Mouse (Mus musculus): ENCODE data around the gene Pnmt. TPM values are rescaled to one million over a fixed set of nuclear protein-coding genes. Genes with fewer than 3 reads are reported as not detected.
"Not testable (repeated sequence)": the region's sequence is repeated elsewhere in the genome, so short reads cannot be mapped to it uniquely, and the experiment has no call there.

Gene Pnmt
- total RNA-seq, 2 experiments from 2014 or later = 0.76 to 1.6 TPM

DNA sequence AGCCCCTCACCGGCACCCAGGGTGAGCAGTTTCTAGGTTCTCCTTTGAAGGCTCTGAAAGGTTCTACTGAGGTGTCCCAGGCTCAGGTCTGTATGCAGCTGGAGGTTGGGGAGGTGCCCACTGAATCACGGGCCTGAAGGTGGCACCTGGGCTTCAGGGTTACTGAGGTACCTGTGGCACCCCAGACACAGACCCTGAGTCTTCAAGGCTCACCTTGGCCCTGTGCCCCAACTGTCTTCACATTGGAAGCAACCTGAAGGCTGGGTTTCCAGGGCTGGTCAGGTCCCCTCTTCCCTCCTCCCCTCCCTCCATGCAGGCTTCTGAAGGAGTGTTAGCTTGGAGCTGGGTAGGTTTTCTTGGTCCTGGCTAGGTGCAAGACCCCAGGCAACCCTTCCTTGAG lies 4.6 kb upstream of the Pnmt start:
- DNase-seq = no peak
- intact Hi-C loops (cut with DNase I) = no loop called here

DNA sequence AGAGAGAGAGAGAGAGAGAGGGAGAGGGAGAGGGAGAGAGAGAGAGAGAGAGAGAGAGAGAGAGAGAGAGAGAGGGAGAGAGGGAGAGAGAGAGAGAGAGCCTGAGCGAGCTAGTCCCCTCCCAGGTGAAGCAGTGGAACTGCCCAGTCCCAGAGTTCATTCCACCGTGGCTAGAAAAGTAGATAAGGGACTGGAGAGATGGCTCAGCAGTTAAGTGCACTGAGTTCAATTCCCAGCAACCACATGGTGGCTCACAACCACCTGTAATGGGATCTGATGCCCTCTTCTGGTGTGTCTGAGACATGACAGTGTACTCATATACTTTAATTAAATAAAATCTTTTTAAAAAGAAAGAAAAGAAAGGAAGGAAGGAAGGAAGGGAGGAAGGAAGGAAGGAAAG lies 3.8 kb upstream of the Pnmt start:
- DNase-seq; intact Hi-C loops (cut with DNase I): not testable (repeated sequence)

- DNase-seq = peak in 1 of 2 experiments; percentile 65
- intact Hi-C loops (cut with DNase I) = no loop called here
Measured at GRCm38 (mm10) chr11:98383261-98384030, 2.8 kb upstream of the Pnmt start, which contains the start of gene Tcap. Tcap (plus strand) TSS chr11:98383811.

- intact Hi-C loops (cut with DNase I) = no loop called here
- DNase-seq = no peak
Measured at GRCm38 (mm10) chr11:98384216-98384615, 2.0 kb upstream of the Pnmt start.

DNA sequence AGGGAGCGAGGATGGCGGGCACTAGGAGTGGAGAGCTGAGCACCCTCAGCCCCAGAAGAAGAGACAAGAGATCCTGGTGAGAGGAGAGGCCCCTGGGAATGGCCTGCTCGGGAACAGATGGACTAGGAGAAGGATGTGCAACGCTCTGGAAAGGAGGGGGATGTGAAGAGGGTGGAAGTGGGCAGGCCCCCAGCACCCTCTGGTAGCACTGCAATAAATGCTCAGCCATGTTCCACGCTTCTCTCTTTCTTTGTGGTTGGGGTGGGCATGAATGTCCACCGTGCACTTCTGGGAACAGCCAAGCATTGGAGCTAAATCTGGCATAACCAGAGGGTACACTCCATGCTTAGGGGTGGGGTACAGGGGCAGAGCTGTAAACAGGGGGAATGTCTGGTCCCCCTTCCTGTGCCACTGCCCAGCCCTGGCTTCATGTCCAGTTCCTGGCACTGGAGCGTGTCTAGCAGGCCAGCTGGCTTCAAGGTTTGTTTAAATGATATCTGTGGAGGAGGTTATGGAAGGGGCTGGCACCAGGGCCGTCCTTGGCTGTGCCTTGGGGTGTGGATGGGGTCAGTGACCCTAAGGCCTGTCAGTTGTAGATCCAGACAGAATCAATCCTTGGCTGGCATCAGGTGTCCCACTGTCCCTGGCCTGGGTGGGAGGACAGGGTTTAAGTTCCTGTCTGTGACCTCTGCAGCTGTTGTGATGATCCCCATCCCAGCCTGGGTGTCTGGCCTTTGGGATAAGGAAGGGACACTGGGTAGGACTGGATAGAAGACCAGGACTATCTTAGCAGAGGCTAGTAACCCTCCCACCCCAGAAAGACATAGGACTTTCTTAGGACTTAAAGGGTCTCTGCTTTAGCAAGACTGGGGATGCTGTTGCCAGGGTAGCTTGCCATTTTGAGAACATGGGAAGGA lies 1.3 kb upstream of the Pnmt start:
- intact Hi-C loops (cut with DNase I) = no loop called here
- DNase-seq = peak in 1 of 2 experiments; percentile 57

- no peak for DNase-seq
- intact Hi-C loops (cut with DNase I) = no loop called here
Measured at GRCm38 (mm10) chr11:98386596-98386995, 346 bp downstream of the Pnmt start.

GRCm38 (mm10) chr11:98387056-98387577 lies 867 bp downstream of the Pnmt start:
- intact Hi-C loops (cut with DNase I) = no loop called here
- DNase-seq = no peak

DNA sequence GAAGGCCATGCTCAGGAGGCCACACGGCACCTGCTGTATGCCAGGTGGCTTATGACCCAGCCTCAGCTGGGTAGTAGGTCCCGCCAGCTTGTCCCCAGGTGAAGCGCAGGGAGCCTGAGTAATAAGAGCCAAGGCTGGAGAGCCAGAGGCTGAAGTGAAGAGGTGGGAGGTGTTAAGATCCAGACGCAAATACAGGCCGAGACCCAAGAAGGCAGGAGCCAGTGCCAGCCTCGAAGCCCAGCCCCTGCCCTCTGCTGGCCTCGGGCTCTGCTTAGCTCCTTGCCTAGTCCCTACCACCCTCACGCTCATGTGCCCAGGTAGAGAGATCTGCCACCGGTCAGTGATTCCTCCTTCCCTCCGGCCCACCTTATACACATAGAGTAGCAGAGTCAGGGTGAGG lies 2.0 kb downstream of the Pnmt start:
- no peak for DNase-seq
- intact Hi-C loops (cut with DNase I) = no loop called here

GRCm38 (mm10) chr11:98389221-98389780 lies 3.1 kb downstream of the Pnmt start:
- peak in 1 of 2 experiments; percentile 53 for DNase-seq
- intact Hi-C loops (cut with DNase I) = loop anchor here (1.0 kb wide), 2 partner anchors 47 to 124 kb away; no protein-coding TSS in a partner anchor

DNA sequence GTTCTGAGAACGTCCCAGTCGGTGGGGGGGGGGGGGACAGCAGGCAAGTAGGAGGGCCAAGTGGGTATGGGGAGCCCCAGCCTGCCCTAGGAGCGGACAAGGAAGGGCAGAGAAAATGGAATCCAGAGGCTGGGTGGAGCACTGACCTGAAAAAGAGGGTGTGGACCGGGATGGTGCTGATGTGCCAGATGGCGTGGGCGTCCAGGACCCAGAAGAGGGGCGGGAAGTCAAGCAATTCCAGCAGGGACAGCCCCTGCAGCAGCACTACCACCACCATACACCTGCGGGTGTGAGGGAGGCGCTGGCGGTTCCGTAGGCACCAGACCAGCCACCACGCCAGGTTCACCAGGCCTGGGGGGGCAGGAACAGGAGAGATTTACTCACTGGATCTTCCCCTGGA lies 3.9 kb downstream of the Pnmt start:
- no peak for DNase-seq
- intact Hi-C loops (cut with DNase I) = no loop called here

- DNase-seq = no peak
- intact Hi-C loops (cut with DNase I) = no loop called here
Measured at GRCm38 (mm10) chr11:98392034-98392433, 5.8 kb downstream of the Pnmt start.

DNA sequence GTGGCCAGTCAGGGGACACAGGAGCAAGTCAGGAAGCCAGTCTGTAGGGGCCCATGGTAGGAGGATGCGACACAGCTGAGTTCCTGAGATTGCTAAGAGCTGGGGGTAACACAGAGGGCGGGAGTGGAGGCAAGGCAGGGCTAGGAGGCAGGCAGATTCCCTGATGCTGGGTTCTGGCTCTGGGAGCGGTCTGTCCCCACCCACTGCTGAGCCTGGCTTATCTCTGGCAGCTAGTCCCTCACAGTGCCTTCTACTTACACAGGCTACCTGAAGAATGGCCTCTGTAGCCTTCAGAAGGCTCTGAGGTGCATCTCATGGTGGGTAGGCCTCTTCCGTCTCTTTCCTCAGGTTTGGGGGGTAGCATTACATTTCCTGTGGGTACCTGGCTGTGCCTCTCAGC lies 6.4 kb downstream of the Pnmt start:
- intact Hi-C loops (cut with DNase I) = no loop called here
- no peak for DNase-seq

GRCm38 (mm10) chr11:98393317-98393716 lies 7.1 kb downstream of the Pnmt start:
- intact Hi-C loops (cut with DNase I) = no loop called here
- DNase-seq = peak in 1 of 2 experiments; percentile 48

DNA sequence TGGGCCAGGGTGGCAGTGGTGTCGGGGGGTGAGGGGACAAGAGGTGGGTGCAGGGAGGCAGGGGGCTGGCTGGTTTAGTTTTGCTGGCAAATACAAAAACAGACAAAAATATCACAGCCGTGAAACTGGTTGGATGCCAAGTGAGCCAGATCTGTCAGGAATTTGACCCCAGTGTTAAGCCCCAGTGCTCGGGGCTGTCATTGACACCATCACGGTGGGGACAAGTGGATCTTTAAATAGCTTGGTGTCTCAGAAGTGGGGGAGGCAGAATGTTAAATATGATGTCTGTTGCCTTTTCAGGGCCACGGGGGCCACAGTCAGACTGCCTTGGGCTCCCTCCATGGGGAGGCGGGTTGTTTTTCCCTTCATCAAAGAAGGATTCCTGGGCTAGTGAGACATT lies 8.1 kb downstream of the Pnmt start:
- intact Hi-C loops (cut with DNase I) = no loop called here
- DNase-seq = no peak

GRCm38 (mm10) chr11:98395041-98395440 lies 8.8 kb downstream of the Pnmt start:
- peak in 1 of 2 experiments; percentile 57 for DNase-seq
- intact Hi-C loops (cut with DNase I) = no loop called here

DNA sequence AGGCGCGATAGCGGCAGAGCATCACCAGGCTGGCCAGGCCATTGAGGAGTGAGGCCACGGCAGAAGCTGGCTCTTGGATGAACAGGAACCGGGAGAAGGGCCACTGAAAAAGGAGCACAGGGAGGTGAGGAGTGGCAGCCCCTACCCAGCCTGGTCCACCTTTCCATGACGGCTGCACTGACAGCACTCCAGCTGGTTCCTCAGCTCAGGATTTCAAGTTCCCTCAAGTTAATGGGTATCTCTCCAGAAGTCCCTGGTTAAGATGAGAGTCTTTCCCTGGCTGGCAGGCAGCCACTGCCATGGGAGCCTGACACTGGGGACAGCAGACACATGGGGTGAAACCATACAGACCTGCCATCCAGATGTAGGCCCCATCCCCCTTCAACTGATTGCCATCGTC lies 11.7 kb downstream of the Pnmt start:
- intact Hi-C loops (cut with DNase I) = no loop called here
- no peak for DNase-seq

DNA sequence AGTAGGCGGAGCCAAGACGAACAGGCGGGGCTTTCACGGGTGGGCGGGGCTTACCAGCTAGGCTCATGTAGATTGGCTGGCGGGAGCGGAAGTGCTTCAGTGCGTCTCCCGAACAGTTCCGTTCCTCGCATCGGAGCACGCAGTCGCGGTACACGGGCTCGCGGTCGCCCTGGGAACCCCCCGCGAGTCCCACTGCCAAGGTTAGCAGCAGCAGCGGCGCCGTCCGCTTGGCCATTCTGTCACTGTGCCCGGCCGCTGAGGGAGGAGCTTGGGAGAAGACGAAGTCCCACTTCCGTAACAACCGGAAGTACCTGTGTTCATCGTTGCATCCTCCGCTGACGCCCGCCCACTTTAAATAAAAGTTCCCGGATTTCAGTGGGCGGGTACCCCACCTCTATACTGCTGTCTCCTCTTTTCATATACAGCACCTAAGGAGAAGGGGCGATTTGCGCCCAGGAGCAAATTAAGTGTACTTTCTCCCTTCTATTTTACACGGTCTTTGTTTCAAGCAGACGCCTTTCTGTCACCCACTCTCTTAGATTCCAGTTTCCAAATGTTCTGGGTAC lies 14.0 kb downstream of the Pnmt start, which contains the start of gene Pgap3:
TSS of gene Pgap3 (minus strand) at position 330 of the 566 bp plus-strand sequence.
- peak; percentile 81 to 90 for DNase-seq
- intact Hi-C loops (cut with DNase I) = loop anchor here (5.0 kb wide), 1 partner anchor 37 kb away; the partner anchor contains the start of gene Mien1

- intact Hi-C loops (cut with DNase I) = loop anchor here (5.0 kb wide), 1 partner anchor 36 kb away; the partner anchor contains the start of gene Mien1
- DNase-seq = no peak
Measured at GRCm38 (mm10) chr11:98400816-98401215, 14.6 kb downstream of the Pnmt start.

DNA sequence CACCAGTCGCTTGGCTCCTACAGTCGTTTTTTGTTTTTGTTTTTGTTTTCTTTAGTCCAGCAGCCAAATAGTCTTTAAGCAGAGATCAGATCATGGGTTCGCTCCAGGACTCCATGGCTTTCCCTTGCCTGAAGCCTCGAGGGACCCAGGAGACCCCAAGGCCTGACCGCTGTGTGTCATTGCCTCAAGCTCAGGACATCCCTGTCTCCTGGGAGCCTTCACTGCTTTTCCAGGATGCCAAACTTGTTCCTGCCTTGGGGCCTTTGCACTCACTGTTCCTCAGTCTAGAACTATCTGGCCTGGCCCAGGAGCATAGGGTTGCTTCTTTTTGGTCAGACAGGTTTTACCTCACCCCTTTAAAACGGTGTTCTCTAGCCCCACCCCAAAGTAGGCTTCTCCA lies 20.4 kb downstream of the Pnmt start:
- DNase-seq = no peak
- intact Hi-C loops (cut with DNase I) = no loop called here

- DNase-seq = no peak
- intact Hi-C loops (cut with DNase I) = no loop called here
Measured at GRCm38 (mm10) chr11:98408872-98409271, 22.6 kb downstream of the Pnmt start.

Measured in heart, postnatal 36 days (tissue).